Mouse (Mus musculus): Measurements from ENCODE around the gene Gpank1. TPM values are rescaled to one million over a fixed set of nuclear protein-coding genes. Genes with fewer than 3 reads are reported as not detected.
A peak's percentile ranks its signal among the peaks of the same experiment; 100 is the strongest.

Gpank1 gene
- total RNA-seq, 2 experiments from 2014 or later: 10.8 to 11.4 TPM

GRCm38 (mm10) chr17:35159638-35160037, 38.4 kb downstream of the Gpank1 start:
- no peak for DNase-seq

GRCm38 (mm10) chr17:35161421-35161820, 40.2 kb downstream of the Gpank1 start:
- DNase-seq: no peak

- no peak for DNase-seq
Measured at GRCm38 (mm10) chr17:35162121-35162520, 40.9 kb downstream of the Gpank1 start.

- DNase-seq: peak; percentile 62
Measured at GRCm38 (mm10) chr17:35162730-35163129, 41.5 kb downstream of the Gpank1 start.

- DNase-seq: no peak
Measured at GRCm38 (mm10) chr17:35163326-35164081, 42.2 kb downstream of the Gpank1 start.

DNA sequence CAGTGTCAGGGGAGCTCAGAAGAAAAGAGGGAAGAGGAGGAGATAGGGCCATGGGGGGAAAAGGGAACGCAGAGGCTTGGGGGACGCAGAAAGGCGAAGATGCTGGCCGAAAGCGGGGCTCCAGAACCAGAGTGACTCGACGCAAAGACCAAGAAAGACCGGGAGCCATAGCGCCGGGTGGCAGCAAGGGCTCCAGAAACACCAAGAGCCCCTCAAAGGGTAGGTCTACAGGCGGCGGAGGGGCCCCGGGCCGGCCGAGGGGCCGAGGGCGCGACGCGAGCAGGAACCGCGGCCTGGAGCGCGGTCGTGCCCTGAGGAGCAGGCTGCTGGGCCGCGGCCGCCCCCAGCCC, 42.9 kb downstream of the Gpank1 start:
- no peak for DNase-seq

- DNase-seq: peak; percentile 98
Measured at GRCm38 (mm10) chr17:35164568-35165450, 43.6 kb downstream of the Gpank1 start, which contains the start of gene Prrc2a. Prrc2a (minus strand) TSS chr17:35164897.

- no peak for DNase-seq
Measured at GRCm38 (mm10) chr17:35165451-35166155, 44.3 kb downstream of the Gpank1 start.

DNA sequence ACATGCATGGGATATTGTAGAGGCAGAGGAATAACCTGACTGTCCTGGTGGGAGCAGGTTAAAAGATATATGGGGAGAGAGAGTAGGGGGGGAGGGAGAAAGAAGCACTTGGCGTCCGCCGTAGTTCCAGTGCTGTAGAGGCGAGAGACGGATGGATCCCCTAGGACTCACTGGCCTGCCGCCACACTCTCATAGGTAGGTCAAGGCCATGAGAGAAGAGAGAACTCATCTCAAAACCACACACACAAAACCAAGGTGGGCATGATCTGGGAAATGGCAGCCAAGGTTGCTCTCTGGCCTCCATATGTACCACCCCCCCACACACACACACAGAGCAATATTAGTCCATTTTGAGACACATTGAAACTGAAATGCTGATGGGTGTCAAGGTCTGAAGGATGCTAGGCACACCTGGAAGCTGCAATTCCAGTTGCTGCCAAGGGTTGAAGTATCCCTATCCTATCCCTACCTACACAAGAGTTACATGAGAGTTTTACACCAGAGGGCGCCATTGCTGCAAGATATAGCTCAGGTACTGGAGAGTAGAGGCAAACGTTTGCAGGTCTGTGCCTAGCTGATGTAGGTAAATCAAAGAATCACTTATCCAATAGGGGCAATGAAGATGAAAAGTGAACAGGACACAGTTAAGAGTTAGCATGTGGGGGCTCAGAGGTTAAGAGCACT, 45.2 kb downstream of the Gpank1 start:
- DNase-seq: peak; percentile 69

DNA sequence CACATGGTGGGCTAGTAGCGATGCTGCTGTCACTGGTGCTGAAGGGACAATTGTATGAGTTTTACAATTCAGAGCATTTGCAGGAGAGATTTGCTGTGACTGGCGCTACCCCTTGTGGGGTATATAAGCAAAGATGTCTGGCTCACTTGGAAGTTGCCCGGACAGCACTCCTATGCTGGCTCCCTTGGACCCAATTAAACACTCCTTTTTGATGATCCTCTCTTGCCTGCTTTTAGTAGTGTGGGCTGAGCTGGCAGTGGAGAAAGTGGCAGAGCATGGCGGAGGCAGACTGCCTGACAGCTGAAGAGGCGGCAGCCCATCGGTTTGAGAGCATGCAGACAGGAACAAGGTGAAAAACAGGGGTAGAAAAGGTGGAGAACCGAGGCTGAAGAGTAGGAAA, 46.5 kb downstream of the Gpank1 start:
- DNase-seq: no peak

DNA sequence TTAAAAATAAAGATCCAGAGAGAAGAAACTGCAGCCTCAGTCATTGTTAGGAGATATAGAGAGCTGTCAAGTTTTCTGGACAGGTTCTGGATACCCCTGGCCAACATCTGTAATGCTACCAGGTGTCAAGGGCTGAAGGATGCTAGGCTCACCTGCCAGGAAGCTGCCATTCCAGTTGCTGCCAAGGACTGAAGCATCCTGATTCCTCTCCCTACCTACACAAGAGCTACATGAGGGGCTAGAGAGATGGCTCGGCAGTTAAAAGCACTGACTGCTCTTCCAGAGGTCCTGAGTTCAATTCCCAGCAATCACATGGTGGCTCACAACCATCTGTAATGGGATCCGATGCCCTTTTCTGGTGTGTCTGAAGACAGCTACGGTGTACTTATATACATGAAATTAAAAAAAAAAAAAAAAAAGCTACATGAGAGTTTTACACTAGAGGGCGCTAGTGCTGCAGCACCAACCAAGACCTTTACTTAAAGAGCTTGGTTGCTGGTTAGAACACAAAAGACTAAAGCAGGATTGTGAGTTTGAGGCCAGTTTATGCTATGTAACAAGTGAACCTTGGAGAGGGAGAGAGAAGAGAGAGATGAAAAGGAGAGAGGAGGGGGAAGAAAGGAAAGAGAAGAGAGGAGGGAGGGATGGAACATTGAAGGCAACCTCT, 47.4 kb downstream of the Gpank1 start:
- DNase-seq: no peak

DNA sequence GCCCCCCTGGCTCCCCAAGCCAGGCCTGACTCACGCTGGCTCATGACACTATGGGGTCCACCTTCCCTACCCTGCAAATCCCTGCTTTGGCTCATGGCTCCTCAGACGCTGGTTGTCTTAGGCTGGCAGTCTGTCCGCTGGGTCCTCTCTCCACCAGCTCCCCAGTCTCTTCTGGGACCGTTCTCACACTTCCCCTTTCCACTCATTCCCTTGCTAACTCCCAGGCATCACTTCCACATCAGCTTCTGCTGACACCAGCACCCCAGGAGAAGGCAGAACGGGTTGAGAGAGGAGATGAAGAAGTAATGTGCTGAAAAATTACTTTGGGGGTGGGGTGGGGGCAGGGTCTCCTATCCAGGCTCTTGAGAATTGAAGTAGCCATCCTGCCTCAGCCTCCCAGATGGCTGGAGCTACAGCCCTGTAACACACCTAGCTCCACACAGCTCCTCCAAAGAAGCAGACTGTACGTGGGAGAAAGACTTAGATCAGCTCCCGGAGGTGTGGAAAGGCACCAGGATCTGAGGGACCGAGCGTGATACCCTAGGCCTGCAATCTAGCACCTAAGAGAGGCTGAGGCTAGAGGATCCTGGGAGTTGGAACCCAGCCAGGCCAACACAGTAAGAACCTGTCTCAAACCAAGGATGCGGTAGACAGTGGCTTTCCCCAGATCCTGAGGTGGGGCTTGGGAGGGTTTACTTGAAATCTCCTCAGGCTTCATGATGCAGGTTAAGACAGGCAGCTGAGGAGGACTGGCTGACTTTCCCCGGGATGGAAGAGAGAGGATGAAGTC, 51.4 kb downstream of the Gpank1 start:
- no peak for DNase-seq

- no peak for DNase-seq
Measured at GRCm38 (mm10) chr17:35173329-35173728, 52.1 kb downstream of the Gpank1 start.

Other genes with a start within 250 kb of the Gpank1 start
- 10 to 100 TPM; 13.5 to 17.8 TPM for gene Zbtb12, start 242.0 kb upstream of the Gpank1 start, total RNA-seq (2021)
- gene Gm20547, start 239.4 kb upstream of the Gpank1 start, total RNA-seq (2021): under 1 TPM in 1 of 2 experiments, not detected in 1; 0.21 TPM
- gene C2, start 223.2 kb upstream of the Gpank1 start, total RNA-seq (2021): 10 to 100 TPM; 41.1 TPM
- gene Ehmt2, start 223.0 kb upstream of the Gpank1 start, total RNA-seq (2021): 100 to 1,000 TPM; 113 to 137 TPM
- gene Slc44a4, start 207.0 kb upstream of the Gpank1 start, total RNA-seq (2021): 1 to 10 TPM in 1 of 2 experiments, under 1 TPM in 1; 1.00 to 1.2 TPM
- gene Neu1, start 190.2 kb upstream of the Gpank1 start, total RNA-seq (2021): 10 to 100 TPM; 18.6 to 24.2 TPM
- gene Hspa1b, start 162.2 kb upstream of the Gpank1 start, total RNA-seq (2021): 10 to 100 TPM; 16.4 to 32.9 TPM
- not detected for gene Gm20481, start 151.5 kb upstream of the Gpank1 start, total RNA-seq (2021)
- 10 to 100 TPM in 1 of 2 experiments, 1 to 10 TPM in 1; 7.3 to 13.6 TPM for gene Hspa1a, start 149.3 kb upstream of the Gpank1 start, total RNA-seq (2021)
- 1 to 10 TPM in 1 of 2 experiments, under 1 TPM in 1; 0.75 to 1.4 TPM for gene Hspa1l, start 148.8 kb upstream of the Gpank1 start, total RNA-seq (2021)
- 10 to 100 TPM; 39.0 to 42.8 TPM for gene Lsm2, start 139.6 kb upstream of the Gpank1 start, total RNA-seq (2021)
- 10 to 100 TPM; 56.5 to 63.0 TPM for gene Vars, start 120.5 kb upstream of the Gpank1 start, total RNA-seq (2021)
- gene Vwa7, start 104.9 kb upstream of the Gpank1 start, total RNA-seq (2021): 1 to 10 TPM in 1 of 2 experiments, under 1 TPM in 1; 0.72 to 1.5 TPM
- gene Sapcd1, start 93.4 kb upstream of the Gpank1 start, total RNA-seq (2021): 1 to 10 TPM; 1.1 to 1.6 TPM
- 1 to 10 TPM; 2.3 to 5.0 TPM for gene Msh5, start 74.7 kb upstream of the Gpank1 start, total RNA-seq (2021)
- 100 to 1,000 TPM in 1 of 2 experiments, 10 to 100 TPM in 1; 95.6 to 105 TPM for gene Clic1, start 71.5 kb upstream of the Gpank1 start, total RNA-seq (2021)
- gene Ddah2, start 62.4 kb upstream of the Gpank1 start, total RNA-seq (2021): 10 to 100 TPM; 35.2 to 51.7 TPM
- not detected for gene Ly6g6c, start 56.1 kb upstream of the Gpank1 start, total RNA-seq (2021)
- gene Mpig6b, start 55.3 kb upstream of the Gpank1 start, total RNA-seq (2021): under 1 TPM; 0.24 to 0.30 TPM
- under 1 TPM in 1 of 2 experiments, not detected in 1; 0.27 TPM for gene Ly6g6e, start 44.6 kb upstream of the Gpank1 start, total RNA-seq (2021)
- 1 to 10 TPM; 1.1 to 2.2 TPM for gene Ly6g6d, start 43.4 kb upstream of the Gpank1 start, total RNA-seq (2021)
- under 1 TPM in 1 of 2 experiments, not detected in 1; 0.48 TPM for gene Ly6g6f, start 35.8 kb upstream of the Gpank1 start, total RNA-seq (2021)
- 10 to 100 TPM; 77.2 to 91.4 TPM for gene Abhd16a, start 32.2 kb upstream of the Gpank1 start, total RNA-seq (2021)
- not detected for gene Ly6g5c, start 13.2 kb upstream of the Gpank1 start, total RNA-seq (2021)
- under 1 TPM; 0.30 to 0.91 TPM for gene Ly6g5b, start 6.0 kb upstream of the Gpank1 start, total RNA-seq (2021)
- gene Csnk2b, start 598 bp downstream of the Gpank1 start, total RNA-seq (2021): 100 to 1,000 TPM; 198 to 200 TPM
- 10 to 100 TPM; 26.0 to 28.5 TPM for gene D17H6S53E, start 4.9 kb downstream of the Gpank1 start, total RNA-seq (2021)
- 100 to 1,000 TPM in 1 of 2 experiments, 10 to 100 TPM in 1; 44.8 to 115 TPM for gene Apom, start 10.6 kb downstream of the Gpank1 start, total RNA-seq (2021)
- 100 to 1,000 TPM; 300 to 349 TPM for gene Bag6, start 13.7 kb downstream of the Gpank1 start, total RNA-seq (2021)
- gene Prrc2a, start 43.4 kb downstream of the Gpank1 start, total RNA-seq (2021): 100 to 1,000 TPM; 182 to 212 TPM
- 1 to 10 TPM; 6.6 to 6.8 TPM for gene Aif1, start 54.6 kb downstream of the Gpank1 start, total RNA-seq (2021)
- 10 to 100 TPM in 1 of 2 experiments, 1 to 10 TPM in 1; 10.0 to 10.5 TPM for gene Lst1, start 67.0 kb downstream of the Gpank1 start, total RNA-seq (2021)
- gene Ltb, start 73.0 kb downstream of the Gpank1 start, total RNA-seq (2021): 10 to 100 TPM; 11.5 to 12.6 TPM
- gene Tnf, start 80.6 kb downstream of the Gpank1 start, total RNA-seq (2021): 1 to 10 TPM; 1.3 to 1.4 TPM
- gene Lta, start 83.9 kb downstream of the Gpank1 start, total RNA-seq (2021): under 1 TPM; 0.81 to 0.97 TPM
- 1 to 10 TPM in 1 of 2 experiments, not detected in 1; 1.3 TPM for gene Gm16181, start 99.4 kb downstream of the Gpank1 start, total RNA-seq (2021)
- gene Atp6v1g2, start 112.2 kb downstream of the Gpank1 start, total RNA-seq (2021): 1 to 10 TPM; 5.6 to 9.4 TPM
- 10 to 100 TPM; 17.3 to 17.5 TPM for gene Nfkbil1, start 114.3 kb downstream of the Gpank1 start, total RNA-seq (2021)
- gene Ddx39b, start 120.3 kb downstream of the Gpank1 start, total RNA-seq (2021): 100 to 1,000 TPM; 189 to 235 TPM
- gene H2-D1, start 141.3 kb downstream of the Gpank1 start, total RNA-seq (2021): 100 to 1,000 TPM; 105 to 116 TPM
- gene H2-Q1, start 198.9 kb downstream of the Gpank1 start, total RNA-seq (2021): 1 to 10 TPM; 1.4 to 1.5 TPM
- 1 to 10 TPM in 1 of 2 experiments, under 1 TPM in 1; 0.70 to 1.4 TPM for gene H2-Q2, start 220.8 kb downstream of the Gpank1 start, total RNA-seq (2021)